Mouse (Mus musculus) adrenal gland, adult 18-20 months (tissue): ENCODE measurements around the gene Gm6358. TPM values are rescaled to one million over a fixed set of nuclear protein-coding genes. Genes with fewer than 3 reads are reported as not detected.
"Not testable (repeated sequence)": the region's sequence is repeated elsewhere in the genome, so short reads cannot be mapped to it uniquely, and the experiment has no call there.

Experiments used
- DNase-seq, 2 experiments: peaks; one replicate each; pipeline ENCODE4 v3.0.0; 2021 to 2022; ENCODE audit warnings: low spot score in 2 of 2
- long read RNA-seq, 2 experiments: library from polyadenylated mRNA; stranded (forward); transcript quantifications; one replicate each; pipeline ENCODE4 v2.0.0; 2021
- total RNA-seq, 2 experiments: library from RNA; stranded (reverse); gene quantifications; 1 replicate in 1 of 2; 2 replicates in 1 of 2; pipeline ENCODE4 v1.2.3; 2021

The Gm6358 gene
- total RNA-seq = not detected
- long read RNA-seq, experiment 1 = 0 reads
- long read RNA-seq, experiment 2 = 0 reads

DNA sequence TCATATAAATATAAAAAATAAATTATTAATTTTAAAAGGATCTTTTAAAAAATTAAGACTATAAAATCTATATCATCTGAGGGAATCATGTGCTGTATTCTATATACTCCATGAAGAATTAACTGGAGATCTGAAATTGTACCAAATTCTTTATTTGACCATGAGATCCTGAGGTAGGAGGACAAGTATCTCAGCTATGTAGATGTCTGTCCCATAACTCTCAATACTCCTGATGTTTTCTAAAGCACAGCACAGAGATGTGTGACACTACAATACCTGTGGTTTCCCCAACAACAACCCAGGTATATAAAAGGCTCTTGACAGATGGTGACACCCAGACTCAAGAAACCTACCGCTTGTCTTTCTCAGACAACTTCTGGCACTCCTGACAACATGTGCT, at the start of gene Gm6358:
Gm6358 (plus strand) TSS at position 301 of the 400 bp plus-strand sequence.
- DNase-seq = no peak

DNA sequence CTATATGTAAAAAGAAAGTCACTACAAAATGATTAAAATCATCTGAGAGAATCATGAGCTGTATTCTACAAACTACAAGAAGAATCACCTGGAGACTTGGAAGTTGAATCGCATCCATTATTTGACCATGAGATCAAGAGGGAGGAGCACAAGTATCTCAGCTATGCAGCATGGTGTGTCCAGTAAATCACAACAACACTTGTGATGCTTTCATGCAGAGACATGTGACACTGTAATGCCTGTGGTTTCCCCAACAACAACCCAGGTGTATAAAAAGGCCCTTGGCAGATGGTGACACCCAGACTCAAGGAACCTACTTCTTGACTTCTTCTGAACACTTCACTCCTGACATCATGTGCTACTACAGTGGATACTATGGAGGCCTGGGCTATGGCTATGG, 10.1 kb downstream of the Gm6358 start, which contains the start of gene Gm10061:
Gm10061 (plus strand) TSS at position 301 of the 400 bp plus-strand sequence.
- DNase-seq = no peak

DNA sequence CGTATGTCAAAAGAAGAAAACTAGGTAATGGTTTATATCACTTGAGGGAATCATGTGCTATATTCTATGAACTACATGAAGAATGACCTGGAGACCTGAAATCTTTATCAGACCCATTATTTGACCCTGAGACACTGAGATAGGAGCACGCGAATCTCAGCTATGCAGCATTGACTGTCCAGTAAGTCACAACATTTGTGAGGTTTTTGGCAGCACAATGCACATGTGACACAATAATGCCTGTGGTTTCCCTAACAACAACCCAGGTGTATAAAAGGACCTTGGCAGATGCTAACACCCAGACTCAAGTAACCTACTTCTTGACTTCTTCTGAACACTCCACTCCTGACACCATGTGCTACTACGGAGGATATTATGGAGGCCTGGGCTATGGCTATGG, 17.0 kb downstream of the Gm6358 start, which contains the start of gene Gm9789:
Gm9789 (plus strand) TSS at position 301 of the 400 bp plus-strand sequence.
- DNase-seq = no peak

GRCm38 (mm10) chr16:89169190-89169589, 28.5 kb downstream of the Gm6358 start, which contains the start of gene Gm7735:
Gene Gm7735, plus strand, starts transcription at chr16:89169490.
- not testable (repeated sequence) for DNase-seq

GRCm38 (mm10) chr16:89174435-89174834, 33.8 kb downstream of the Gm6358 start, which contains the start of gene 1110057P08Rik:
Gene 1110057P08Rik, plus strand, starts transcription at chr16:89174735.
- DNase-seq = no peak

DNA sequence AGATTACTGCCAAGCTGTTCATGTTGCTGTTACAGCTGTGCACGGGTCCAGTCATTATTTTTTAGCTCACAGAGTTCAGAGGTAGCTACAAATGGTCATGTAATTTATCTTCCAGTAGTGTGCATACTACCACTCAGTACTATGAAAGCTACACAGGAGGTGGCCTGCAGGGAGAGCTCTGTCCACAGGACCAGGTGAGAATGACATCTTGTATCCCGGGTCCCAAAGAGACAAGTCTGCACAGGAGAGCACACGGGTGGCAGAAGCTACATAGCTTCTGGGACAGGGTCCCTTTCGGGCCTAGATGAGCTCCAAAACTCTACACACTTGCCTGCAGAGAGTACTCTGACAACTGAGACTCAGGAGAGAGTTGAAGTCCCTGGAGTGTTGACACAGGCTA, 48.0 kb downstream of the Gm6358 start:
- DNase-seq = no peak

Other genes starting within 250 kb of the Gm6358 start
- not detected for gene Krtap19-5, start 244.4 kb upstream of the Gm6358 start, total RNA-seq
- not detected for gene Krtap19-9b, start 208.6 kb upstream of the Gm6358 start, total RNA-seq
- gene Krtap16-3, start 178.0 kb upstream of the Gm6358 start, total RNA-seq = not detected
- not detected for gene Krtap22-2, start 130.1 kb upstream of the Gm6358 start, total RNA-seq
- gene Gm10229, start 125.6 kb upstream of the Gm6358 start, total RNA-seq = not detected
- not detected for gene Krtap6-1, start 109.2 kb upstream of the Gm6358 start, total RNA-seq
- not detected for gene Gm10228, start 99.4 kb upstream of the Gm6358 start, total RNA-seq
- gene Krtap6-5, start 93.0 kb upstream of the Gm6358 start, total RNA-seq = not detected
- not detected for gene 1110025L11Rik, start 76.8 kb upstream of the Gm6358 start, total RNA-seq
- not detected for gene Krtap6-3, start 56.8 kb upstream of the Gm6358 start, total RNA-seq
- not detected for gene Gm10061, start 10.2 kb downstream of the Gm6358 start, total RNA-seq
- not detected for gene Gm9789, start 17.1 kb downstream of the Gm6358 start, total RNA-seq
- not detected for gene Gm7735, start 28.6 kb downstream of the Gm6358 start, total RNA-seq
- gene 1110057P08Rik, start 33.9 kb downstream of the Gm6358 start, total RNA-seq = not detected
- gene Krtap20-2, start 65.0 kb downstream of the Gm6358 start, total RNA-seq = not detected